Mouse (Mus musculus) forebrain, embryonic 13.5 days (tissue): ENCODE results near the gene Arhgap15. TPM values are rescaled to one million over a fixed set of nuclear protein-coding genes. Genes with fewer than 3 reads are reported as not detected.

ENCODE experiments used
- ATAC-seq: fragments of 200-750 bp; cut with Nextera tagmentation; 2 replicates; pipeline ENCODE4 v1.8.0; 2017
- H3K27ac ChIP-seq: fragments of 300-500 bp; sonication (generic); 2 replicates; pipeline ENCODE4 v1.5.1; 2015; ENCODE audit warnings: inconsistent platforms, mild to moderate bottlenecking, moderate library complexity
- H3K27me3 ChIP-seq: fragments of 300-500 bp; sonication (generic); 2 replicates; pipeline ENCODE4 v1.6.1; 2015; ENCODE audit warnings: mild to moderate bottlenecking, inconsistent platforms
- H3K36me3 ChIP-seq: fragments of 300-500 bp; sonication (generic); 2 replicates; pipeline ENCODE4 v1.6.1; 2015; ENCODE audit warnings: mild to moderate bottlenecking, inconsistent platforms; ENCODE audit not compliant: poor library complexity, severe bottlenecking
- H3K4me1 ChIP-seq: fragments of 300-500 bp; sonication (generic); 2 replicates; pipeline ENCODE4 v1.6.1; 2015; ENCODE audit warnings: inconsistent platforms
- H3K4me2 ChIP-seq: fragments of 300-500 bp; sonication (generic); 2 replicates; pipeline ENCODE4 v1.6.1; 2015; ENCODE audit warnings: inconsistent platforms, mild to moderate bottlenecking, moderate library complexity
- H3K4me3 ChIP-seq: fragments of 300-500 bp; sonication (generic); 2 replicates; pipeline ENCODE4 v1.5.1; 2015; ENCODE audit warnings: mild to moderate bottlenecking, inconsistent platforms
- H3K9ac ChIP-seq: fragments of 300-500 bp; sonication (generic); 2 replicates; pipeline ENCODE4 v1.6.1; 2015; ENCODE audit warnings: mild to moderate bottlenecking, inconsistent platforms
- H3K9me3 ChIP-seq: fragments of 300-500 bp; sonication (generic); replicated peaks from 2 replicates; pipeline ENCODE4 v1.6.1; 2016; ENCODE audit warnings: inconsistent platforms
- WGBS: fragments of 180-500 bp; shearing (Covaris S2); methylation state at CpG from one replicate; pipeline ENCODE4 v1.1.7; 2015; 5-methylcytosine and 5-hydroxymethylcytosine counted together
- polyA plus RNA-seq: library from polyadenylated mRNA; unstranded; fragments of >200 nt; fragmentation: Nextera tagmentation; extraction: Ambion mirVana; gene quantifications from 2 replicates; pipeline ENCODE4 v1.2.1, GENCODE M21; 2015

The Arhgap15 gene
- polyA plus RNA-seq, 1 experiment from 2014 or later, result 0.68 TPM

DNA sequence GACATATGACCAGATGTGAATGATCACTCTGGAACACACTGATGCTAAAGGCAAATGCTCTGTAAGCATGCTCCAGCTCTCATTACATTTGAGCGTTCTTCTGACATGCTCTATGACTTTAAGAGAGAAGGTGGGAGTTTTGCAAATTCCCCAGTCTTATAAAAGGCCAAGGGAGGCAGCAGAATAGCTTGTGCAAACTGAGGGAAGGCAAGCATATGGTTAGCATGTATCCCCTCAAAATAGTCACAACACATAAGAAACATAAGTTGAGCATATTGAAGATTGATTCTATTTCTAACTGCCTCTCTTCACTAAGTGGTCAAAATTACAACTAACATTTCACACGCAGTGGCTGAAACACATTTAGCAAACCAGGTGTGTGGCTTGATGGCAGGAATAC lies 631.6 kb downstream of the Arhgap15 start:
- Histone ChIP-seq H3K4me3 (no peak overlapping the region), H3K9me3 (no peaks in the 10 kb centered on the region), H3K36me3 (no peaks in the 10 kb centered on the region), H3K27ac (no peak overlapping the region), H3K4me2 (no peak overlapping the region), H3K4me1 (no peaks in the 10 kb centered on the region), H3K27me3 (no peaks in the 10 kb centered on the region), H3K9ac (no peak overlapping the region)
- WGBS, result 89% methylated on average over 2 of the region's 2 CpGs
- ATAC-seq, result no peak

DNA sequence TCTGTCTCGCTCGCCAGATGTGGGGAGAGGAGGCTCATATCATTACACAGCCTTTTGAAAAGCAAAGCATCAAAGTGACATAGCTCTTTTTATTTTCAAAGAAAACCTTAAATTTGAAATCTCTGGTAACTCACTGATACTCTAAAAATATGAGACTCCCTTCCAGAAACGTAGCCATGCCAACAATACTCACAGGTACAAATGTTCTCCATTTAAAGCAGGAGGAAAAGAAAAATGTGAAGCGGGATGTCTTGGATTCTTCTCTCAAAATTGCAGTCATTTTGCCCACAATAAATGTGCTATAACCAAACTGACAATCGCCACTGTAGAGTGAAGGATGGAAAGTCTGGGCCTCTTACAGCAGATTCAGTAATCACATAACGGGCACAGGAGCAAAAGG lies 635.9 kb downstream of the Arhgap15 start:
- WGBS, result 89% methylated on average over 6 of the region's 6 CpGs
- H3K4me2 ChIP-seq, result no peak overlapping the region
- ATAC-seq, result no peak
- H3K9ac ChIP-seq, result no peak overlapping the region
- H3K4me1 ChIP-seq, result no peaks in the 10 kb centered on the region
- H3K27me3 ChIP-seq, result no peaks in the 10 kb centered on the region
- no peak overlapping the region for H3K4me3 ChIP-seq
- no peaks in the 10 kb centered on the region for H3K9me3 ChIP-seq
- no peak overlapping the region for H3K27ac ChIP-seq
- no peaks in the 10 kb centered on the region for H3K36me3 ChIP-seq

DNA sequence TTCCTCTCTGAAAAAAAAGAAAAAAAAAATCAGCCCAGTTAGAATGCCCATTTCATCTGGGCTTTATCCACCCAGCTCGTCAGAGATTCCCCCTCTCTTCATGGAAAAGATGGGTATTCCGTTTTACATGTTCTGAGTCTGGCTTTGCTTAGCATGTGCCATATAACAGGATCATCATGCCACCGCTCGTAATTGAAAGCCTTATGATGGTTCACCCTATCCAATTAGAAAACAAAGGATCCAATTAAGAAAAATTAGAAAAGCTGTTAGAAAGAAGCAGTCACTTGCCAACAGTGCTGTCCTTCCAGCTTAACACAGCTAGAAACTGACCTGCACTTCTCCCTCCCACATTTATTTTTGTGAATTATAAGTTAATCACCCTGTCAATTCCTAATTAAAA lies 640.9 kb downstream of the Arhgap15 start:
- Histone ChIP-seq H3K27ac (no peak overlapping the region), H3K9ac (no peak overlapping the region)
- no peak for ATAC-seq

DNA sequence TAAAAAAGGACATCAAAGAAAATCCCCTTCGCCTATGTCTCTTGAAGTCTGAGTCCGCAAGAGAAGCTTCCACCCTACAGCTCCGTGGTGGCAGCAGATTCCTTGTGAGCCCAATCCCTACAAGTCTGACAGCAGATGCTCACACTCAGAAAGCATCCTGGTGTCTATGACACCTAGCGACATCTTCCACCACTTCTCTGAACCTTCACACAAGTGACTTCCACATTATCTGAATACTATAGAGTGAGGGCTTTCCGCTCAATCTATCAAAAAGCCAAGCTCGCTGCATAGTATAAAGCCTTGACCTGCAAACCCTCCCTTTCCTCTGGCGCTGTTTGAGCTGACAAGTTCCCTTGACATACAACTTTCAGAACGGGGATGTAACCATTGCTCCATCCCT lies 645.2 kb downstream of the Arhgap15 start:
- H3K4me1 ChIP-seq, result peaks cover 7% of the 10 kb centered on the region; the same call in 1 of the 2 replicates

More for the DNA sequence above, 640.9 kb downstream of the Arhgap15 start:
- H3K4me1 ChIP-seq, result no peaks in the 10 kb centered on the region; the same call in 1 of the 2 replicates
- no peak overlapping the region for H3K4me3 ChIP-seq
- H3K36me3 ChIP-seq, result no peaks in the 10 kb centered on the region
- no peaks in the 10 kb centered on the region for H3K9me3 ChIP-seq
- no peak overlapping the region for H3K4me2 ChIP-seq
- WGBS, result 59% methylated on average over 4 of the region's 4 CpGs
- H3K27me3 ChIP-seq, result 0 out of 2 replicates have a peak, but pooled peaks cover 3% of the 10 kb centered on the region

DNA sequence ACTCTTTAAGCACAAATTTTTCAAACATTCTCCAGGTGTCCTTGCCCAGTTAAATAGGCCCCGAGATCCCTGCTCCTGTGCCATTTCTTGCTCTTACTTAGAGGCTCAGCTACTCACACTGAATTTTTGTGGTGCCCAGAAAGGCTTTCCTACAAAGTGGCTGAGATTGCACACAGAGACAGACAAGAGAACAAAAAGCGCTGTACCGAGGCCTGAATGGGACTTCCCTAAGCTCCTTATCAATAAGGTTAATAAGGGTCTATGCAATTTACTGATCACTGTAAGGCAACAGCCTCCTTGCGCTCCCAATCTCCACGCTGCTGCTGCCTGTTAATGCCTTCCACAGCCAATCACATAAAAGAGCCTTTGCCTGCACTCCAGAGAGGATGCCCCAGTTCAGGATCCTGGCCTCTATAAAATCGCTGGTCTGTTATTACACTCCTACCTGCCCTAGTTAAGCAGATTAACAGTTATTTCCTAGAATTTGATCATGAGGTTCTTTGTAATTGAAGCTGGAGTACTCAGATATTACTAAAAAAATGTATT lies 646.4 kb downstream of the Arhgap15 start:
- Histone ChIP-seq H3K9ac (no peak overlapping the region), H3K27me3 (0 out of 2 replicates have a peak, but pooled peaks cover 3% of the 10 kb centered on the region), H3K4me2 (no peak overlapping the region), H3K36me3 (no peaks in the 10 kb centered on the region), H3K9me3 (no peaks in the 10 kb centered on the region), H3K27ac (no peak overlapping the region), H3K4me3 (no peak overlapping the region), H3K4me1 (peaks cover 7% of the 10 kb centered on the region; the same call in 1 of the 2 replicates)
- WGBS, result 7% methylated on average over 6 of the region's 6 CpGs
- ATAC-seq, result 0 out of 2 replicates have a peak, but pooled peaks have one; percentile 59

More for the DNA sequence above, 645.2 kb downstream of the Arhgap15 start:
- WGBS, result 86% methylated on average over 8 of the region's 8 CpGs
- ATAC-seq, result no peak
- no peaks in the 10 kb centered on the region for H3K9me3 ChIP-seq
- 0 out of 2 replicates have a peak, but pooled peaks cover 3% of the 10 kb centered on the region for H3K27me3 ChIP-seq
- no peak overlapping the region for H3K27ac ChIP-seq
- H3K9ac ChIP-seq, result no peak overlapping the region
- no peaks in the 10 kb centered on the region for H3K36me3 ChIP-seq
- H3K4me2 ChIP-seq, result no peak overlapping the region
- H3K4me3 ChIP-seq, result no peak overlapping the region

DNA sequence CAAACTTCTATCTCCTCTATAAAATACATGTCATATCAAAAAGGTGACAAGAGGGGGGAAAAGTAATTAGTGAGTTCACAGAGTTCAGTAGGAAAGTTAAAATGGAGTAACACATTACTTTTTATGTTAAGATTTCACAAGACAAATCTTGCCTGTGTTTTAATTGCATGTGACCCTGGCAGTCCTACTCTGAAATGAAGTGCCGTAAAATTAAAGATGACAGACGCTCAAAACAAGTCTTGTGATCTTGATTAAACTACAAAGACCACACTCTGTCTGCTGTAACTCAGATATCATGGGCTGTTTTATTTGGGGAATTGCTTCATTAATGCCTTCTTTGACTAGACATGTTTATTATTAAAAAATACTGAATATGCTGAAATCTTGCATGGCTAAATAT lies 647.0 kb downstream of the Arhgap15 start:
- Histone ChIP-seq H3K9me3 (no peaks in the 10 kb centered on the region), H3K9ac (no peak overlapping the region), H3K4me1 (peaks cover 7% of the 10 kb centered on the region; the same call in 1 of the 2 replicates), H3K4me2 (no peak overlapping the region), H3K4me3 (no peak overlapping the region), H3K36me3 (no peaks in the 10 kb centered on the region), H3K27ac (no peak overlapping the region), H3K27me3 (0 out of 2 replicates have a peak, but pooled peaks cover 3% of the 10 kb centered on the region)
- 69% methylated on average over 2 of the region's 2 CpGs for WGBS
- ATAC-seq, result no peak

DNA sequence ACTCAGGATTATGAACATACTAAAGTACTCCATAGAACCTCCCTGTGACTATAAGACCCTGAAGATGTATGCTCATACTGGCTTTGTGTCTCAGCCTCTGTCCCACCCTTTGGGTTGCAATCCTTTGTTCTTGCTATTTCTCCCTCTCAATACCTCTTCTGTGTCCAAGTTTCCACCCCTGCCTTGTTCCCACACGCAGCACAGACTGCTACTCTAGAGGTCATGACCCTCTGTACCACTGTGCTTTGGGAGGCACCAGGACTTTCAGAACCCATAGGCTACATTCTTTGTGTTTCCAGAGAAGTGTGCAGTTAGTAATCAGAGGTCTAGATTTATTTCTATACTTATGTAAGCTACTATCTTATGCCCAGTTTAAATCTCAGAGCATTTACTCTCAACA lies 648.6 kb downstream of the Arhgap15 start:
- Histone ChIP-seq H3K9ac (no peak overlapping the region), H3K36me3 (no peaks in the 10 kb centered on the region), H3K4me1 (peaks cover 7% of the 10 kb centered on the region; the same call in 1 of the 2 replicates), H3K4me3 (no peak overlapping the region), H3K9me3 (no peaks in the 10 kb centered on the region), H3K27me3 (0 out of 2 replicates have a peak, but pooled peaks cover 3% of the 10 kb centered on the region), H3K4me2 (no peak overlapping the region), H3K27ac (no peak overlapping the region)
- no peak for ATAC-seq
- 0% methylated on average over 1 of the region's 1 CpGs for WGBS

DNA sequence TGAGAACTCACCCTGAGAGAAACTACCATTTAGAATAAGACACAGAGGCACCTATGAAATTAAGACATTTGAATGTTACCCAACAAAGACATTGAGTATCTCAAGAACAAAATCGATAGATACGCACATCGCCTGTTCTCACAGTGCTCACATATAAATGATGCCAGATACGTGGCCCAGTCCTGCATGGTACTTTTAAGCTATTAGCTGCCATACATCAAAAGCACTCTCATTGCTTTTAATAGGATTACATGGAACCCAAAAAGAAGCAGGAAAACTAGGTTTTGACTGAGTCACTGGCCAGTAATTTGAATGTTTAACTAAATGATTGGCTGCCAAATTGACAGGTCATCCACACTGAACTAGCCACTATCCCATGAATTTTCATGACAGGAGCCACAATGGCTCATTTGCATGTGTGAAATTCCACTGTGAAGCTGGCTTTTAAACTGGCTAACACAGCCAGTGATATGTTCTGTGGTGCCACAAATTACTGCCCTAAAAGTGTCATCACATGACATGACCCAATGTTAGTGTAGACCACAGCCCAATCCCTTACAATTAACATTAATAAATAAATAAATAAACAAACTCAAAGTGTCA lies 649.2 kb downstream of the Arhgap15 start:
- 60% methylated on average over 4 of the region's 4 CpGs for WGBS

DNA sequence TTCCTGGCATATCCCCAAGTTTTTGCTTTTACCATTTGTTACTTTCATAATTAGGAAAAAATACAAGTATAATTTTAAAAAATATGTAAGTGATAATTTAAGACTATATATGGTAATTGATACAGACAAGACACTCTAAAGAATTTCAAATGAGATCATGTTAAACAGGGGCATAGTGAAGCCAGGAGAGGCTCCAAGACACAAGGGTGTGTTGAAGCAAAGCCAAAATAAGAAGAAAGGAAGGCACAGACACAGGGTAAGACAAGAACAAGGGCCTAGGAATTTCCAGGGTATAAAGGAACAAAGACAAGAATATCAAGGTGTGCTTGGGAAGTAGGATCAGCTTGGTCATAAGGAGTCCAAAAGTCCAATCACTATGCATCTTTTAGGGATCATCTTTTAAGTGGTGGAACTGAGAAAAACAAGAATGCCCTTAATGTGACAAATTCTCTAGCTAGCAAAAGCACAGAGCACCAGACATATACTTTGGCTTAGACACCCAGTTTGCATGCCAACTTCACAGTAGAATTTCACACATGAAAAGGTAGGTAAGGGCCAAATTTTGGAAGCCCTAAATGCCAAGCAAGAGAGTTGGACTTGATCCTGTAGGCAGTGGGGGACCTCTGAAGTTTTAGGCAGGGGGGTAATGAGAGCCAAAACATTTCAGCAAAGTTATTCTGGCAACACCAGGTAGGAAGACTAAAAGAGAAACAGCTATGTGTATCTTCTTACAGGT lies 650.7 kb downstream of the Arhgap15 start:
- peaks cover 7% of the 10 kb centered on the region; the same call in 1 of the 2 replicates for H3K4me1 ChIP-seq
- H3K9me3 ChIP-seq, result no peaks in the 10 kb centered on the region
- H3K27ac ChIP-seq, result no peak overlapping the region
- H3K4me2 ChIP-seq, result no peak overlapping the region
- ATAC-seq, result peak; percentile 19; the same call in 1 of the 2 replicates
- H3K4me3 ChIP-seq, result no peak overlapping the region
- H3K36me3 ChIP-seq, result no peaks in the 10 kb centered on the region
- H3K27me3 ChIP-seq, result 0 out of 2 replicates have a peak, but pooled peaks cover 1% of the 10 kb centered on the region
- H3K9ac ChIP-seq, result no peak overlapping the region

More for the DNA sequence above, 649.2 kb downstream of the Arhgap15 start:
- no peak for ATAC-seq
- no peak overlapping the region for H3K4me2 ChIP-seq
- H3K9ac ChIP-seq, result no peak overlapping the region
- H3K4me3 ChIP-seq, result no peak overlapping the region
- no peak overlapping the region for H3K27ac ChIP-seq
- no peaks in the 10 kb centered on the region for H3K36me3 ChIP-seq
- H3K9me3 ChIP-seq, result no peaks in the 10 kb centered on the region
- H3K4me1 ChIP-seq, result peaks cover 7% of the 10 kb centered on the region; the same call in 1 of the 2 replicates
- H3K27me3 ChIP-seq, result 0 out of 2 replicates have a peak, but pooled peaks cover 3% of the 10 kb centered on the region

DNA sequence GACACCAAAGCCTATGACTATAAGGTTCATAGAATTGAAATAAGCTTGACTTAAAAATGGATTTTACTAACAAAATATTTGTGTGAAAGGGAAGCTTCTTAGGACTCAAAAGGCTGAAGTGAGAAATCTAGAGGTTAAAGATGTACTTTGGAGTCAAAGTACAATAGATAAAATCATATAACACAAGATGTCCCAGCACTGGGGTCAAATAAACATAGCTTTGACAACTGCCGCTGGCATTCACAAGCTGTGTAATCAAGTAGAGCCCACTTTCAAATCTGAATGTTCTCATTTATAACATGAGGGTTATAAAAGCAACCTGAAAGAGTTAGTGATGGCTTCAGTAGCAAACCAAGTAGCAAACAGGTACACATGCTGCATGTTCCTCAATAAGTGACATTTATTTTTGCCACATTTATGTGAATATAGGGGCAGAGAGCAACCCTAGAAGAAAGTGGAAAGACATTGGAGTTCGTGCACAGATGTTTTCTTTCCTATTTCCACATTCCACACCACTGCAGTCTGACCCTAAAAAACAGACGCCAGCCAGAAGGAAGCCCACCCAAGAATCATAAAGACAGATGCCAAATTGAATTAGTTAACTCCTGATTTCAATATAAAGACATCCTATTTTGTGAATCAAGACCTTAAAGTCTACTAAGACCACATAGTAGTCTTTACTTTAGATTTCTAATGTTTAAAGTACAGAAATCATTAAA lies 653.2 kb downstream of the Arhgap15 start:
- H3K4me2 ChIP-seq, result no peak overlapping the region

DNA sequence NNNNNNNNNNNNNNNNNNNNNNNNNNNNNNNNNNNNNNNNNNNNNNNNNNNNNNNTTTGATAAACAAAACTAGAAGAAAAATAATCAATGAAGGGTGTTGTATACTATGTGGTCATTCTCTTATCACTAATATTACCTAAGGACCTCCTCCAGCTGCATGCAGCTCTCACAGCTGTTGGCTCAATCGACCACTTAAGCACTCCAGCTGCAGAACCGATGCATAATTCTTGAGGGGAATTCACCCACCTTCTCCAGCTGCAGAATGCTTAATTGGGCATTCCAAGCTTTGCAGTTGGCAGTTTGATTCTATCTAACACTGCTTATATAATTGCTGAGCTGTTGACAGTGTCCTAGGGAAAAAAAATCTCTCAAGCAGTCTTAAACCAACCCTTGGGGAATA lies 663.0 kb downstream of the Arhgap15 start:
- no peak for ATAC-seq

More for the DNA sequence above, 653.2 kb downstream of the Arhgap15 start:
- no peak overlapping the region for H3K4me3 ChIP-seq
- H3K27ac ChIP-seq, result no peak overlapping the region
- H3K27me3 ChIP-seq, result no peaks in the 10 kb centered on the region
- no peaks in the 10 kb centered on the region for H3K36me3 ChIP-seq
- no peak for ATAC-seq
- H3K4me1 ChIP-seq, result 0 out of 2 replicates have a peak, but pooled peaks cover 3% of the 10 kb centered on the region
- no peak overlapping the region for H3K9ac ChIP-seq
- H3K9me3 ChIP-seq, result no peaks in the 10 kb centered on the region
- 85% methylated on average over 3 of the region's 3 CpGs for WGBS

More for the DNA sequence above, 663.0 kb downstream of the Arhgap15 start:
- WGBS, result 63% methylated on average over 2 of the region's 2 CpGs
- Histone ChIP-seq H3K4me1 (peaks cover 17% of the 10 kb centered on the region; the same call in 1 of the 2 replicates), H3K27ac (no peak overlapping the region), H3K36me3 (no peaks in the 10 kb centered on the region), H3K4me3 (no peak overlapping the region), H3K4me2 (no peak overlapping the region), H3K9ac (no peak overlapping the region), H3K27me3 (no peaks in the 10 kb centered on the region), H3K9me3 (no peaks in the 10 kb centered on the region)
